Mouse (Mus musculus): ENCODE results near the gene Hpn. TPM values are rescaled to one million over a fixed set of nuclear protein-coding genes. Genes with fewer than 3 reads are reported as not detected.
A peak's percentile ranks its signal among the peaks of the same experiment; 100 is the strongest.

The Hpn gene
- polyA plus RNA-seq, 1 experiment, result 0.60 TPM

DNA sequence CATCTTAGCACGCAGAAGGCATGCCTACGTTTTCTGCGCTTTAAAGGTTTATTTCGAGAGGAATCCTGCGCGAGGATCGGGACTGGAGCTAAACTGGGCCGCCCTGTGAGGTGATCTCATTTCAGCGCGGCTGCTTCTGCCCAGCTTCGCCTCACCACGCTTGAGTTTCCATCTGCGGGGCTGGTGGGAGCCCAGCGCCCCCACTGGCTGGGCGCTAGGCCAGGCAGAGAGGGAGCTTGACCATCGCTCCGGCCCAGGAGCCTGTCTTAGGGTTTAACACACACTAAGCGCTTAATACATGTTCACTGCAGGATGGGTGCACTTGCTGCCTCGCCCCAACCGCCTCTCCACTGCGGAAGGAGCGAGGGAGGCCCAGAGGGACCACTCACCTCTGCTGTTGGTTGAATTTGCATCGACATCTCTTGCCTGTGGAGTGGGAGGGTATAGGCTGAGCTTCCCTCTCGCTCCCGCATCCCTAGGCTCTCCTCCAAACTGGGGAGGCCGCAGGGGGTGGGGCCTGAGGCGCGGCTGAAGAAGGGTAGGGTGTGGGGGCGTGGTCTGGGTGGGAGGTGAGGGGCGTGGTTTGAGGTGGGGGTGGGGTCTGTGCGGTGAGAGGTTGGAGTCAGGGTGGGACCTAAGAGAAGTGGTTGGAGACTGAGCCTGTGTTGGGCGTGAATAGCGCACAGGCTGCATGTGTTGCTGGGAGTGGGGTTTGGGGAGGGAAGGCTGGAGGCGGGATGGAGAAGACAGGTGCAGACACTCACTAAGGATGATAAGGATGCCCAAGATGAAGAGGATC is 62.3 kb downstream of the Hpn start:
- no peak overlapping the region for H3K4me3 ChIP-seq (ENCODE audit: insufficient read depth, low read length)
- no peak overlapping the region for H3K27ac ChIP-seq (ENCODE audit: insufficient read depth, low read length)
- TF ChIP-seq POLR2A (IDR thresholded peaks at IDR 0.05; ENCODE audit: low read depth, low read length) (no peak), CTCF (IDR thresholded peaks at IDR 0.05; ENCODE audit: borderline replicate concordance, insufficient read depth, low read length) (0 out of 2 replicates have a peak, but pooled peaks have one; percentile 7)
- no peaks in the 10 kb centered on the region for H3K4me1 ChIP-seq (ENCODE audit: control insufficient read depth, insufficient read depth, low read length)

- no peaks in the 10 kb centered on the region for H3K4me1 ChIP-seq (ENCODE audit: control insufficient read depth, insufficient read depth, low read length)
- H3K4me3 ChIP-seq (ENCODE audit: insufficient read depth, low read length), result no peak overlapping the region
- no peak for TF ChIP-seq CTCF (IDR thresholded peaks at IDR 0.05; ENCODE audit: borderline replicate concordance, insufficient read depth, low read length)
- TF ChIP-seq POLR2A (IDR thresholded peaks at IDR 0.05; ENCODE audit: low read depth, low read length), result no peak
- no peak overlapping the region for H3K27ac ChIP-seq (ENCODE audit: insufficient read depth, low read length)
Observed at GRCm38 (mm10) chr7:31052251-31052635, 62.8 kb downstream of the Hpn start.

GRCm38 (mm10) chr7:31051321-31052021 is 63.6 kb downstream of the Hpn start, which contains the start of gene Fxyd7:
Gene Fxyd7, minus strand, starts transcription at chr7:31051467.
- TF ChIP-seq CTCF (IDR thresholded peaks at IDR 0.05; ENCODE audit: borderline replicate concordance, insufficient read depth, low read length) (no peak), POLR2A (IDR thresholded peaks at IDR 0.05; ENCODE audit: low read depth, low read length) (no peak)
- H3K4me3 ChIP-seq (ENCODE audit: insufficient read depth, low read length), result no peak within 1 kb of the TSS
- H3K4me1 ChIP-seq (ENCODE audit: control insufficient read depth, insufficient read depth, low read length), result no peaks in the 10 kb centered on the region
- H3K27ac ChIP-seq (ENCODE audit: insufficient read depth, low read length), result no peak within 1 kb of the TSS

GRCm38 (mm10) chr7:31050921-31051320 is 64.2 kb downstream of the Hpn start:
- Histone ChIP-seq H3K27ac (ENCODE audit: insufficient read depth, low read length) (no peak overlapping the region), H3K4me3 (ENCODE audit: insufficient read depth, low read length) (no peak overlapping the region), H3K4me1 (ENCODE audit: control insufficient read depth, insufficient read depth, low read length) (no peaks in the 10 kb centered on the region)
- TF ChIP-seq CTCF (IDR thresholded peaks at IDR 0.05; ENCODE audit: borderline replicate concordance, insufficient read depth, low read length) (no peak), POLR2A (IDR thresholded peaks at IDR 0.05; ENCODE audit: low read depth, low read length) (no peak)

- Histone ChIP-seq H3K4me1 (ENCODE audit: control insufficient read depth, insufficient read depth, low read length) (no peaks in the 10 kb centered on the region), H3K27ac (ENCODE audit: insufficient read depth, low read length) (no peak overlapping the region), H3K4me3 (ENCODE audit: insufficient read depth, low read length) (no peak overlapping the region)
- TF ChIP-seq POLR2A (IDR thresholded peaks at IDR 0.05; ENCODE audit: low read depth, low read length) (no peak), CTCF (IDR thresholded peaks at IDR 0.05; ENCODE audit: borderline replicate concordance, insufficient read depth, low read length) (no peak)
Observed at GRCm38 (mm10) chr7:31050487-31050886, 64.6 kb downstream of the Hpn start.

DNA sequence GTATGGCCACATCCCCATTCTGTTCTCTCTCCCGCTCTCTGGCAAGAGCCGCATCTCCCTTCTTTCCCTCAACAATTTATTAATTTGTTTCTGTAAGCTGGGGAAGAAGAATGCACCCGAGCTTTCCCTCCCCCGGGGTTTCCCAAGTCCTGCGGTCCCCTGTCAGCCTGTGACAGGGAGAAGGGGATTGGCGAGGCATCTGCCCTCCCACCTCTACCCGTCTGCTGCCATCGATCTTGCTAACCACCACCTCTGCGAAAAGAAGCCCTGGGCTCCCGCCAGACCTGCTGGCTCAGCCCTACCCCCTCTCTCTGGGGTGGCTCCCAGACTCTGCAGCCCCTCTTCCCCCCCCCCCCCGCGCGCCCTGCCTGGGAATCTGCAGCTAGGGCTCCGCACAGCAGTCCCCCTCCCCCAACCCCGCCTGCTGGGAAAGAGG is 65.2 kb downstream of the Hpn start:
- H3K4me3 ChIP-seq (ENCODE audit: insufficient read depth, low read length), result no peak overlapping the region
- H3K4me1 ChIP-seq (ENCODE audit: control insufficient read depth, insufficient read depth, low read length), result no peaks in the 10 kb centered on the region
- H3K27ac ChIP-seq (ENCODE audit: insufficient read depth, low read length), result no peak overlapping the region
- TF ChIP-seq POLR2A (IDR thresholded peaks at IDR 0.05; ENCODE audit: low read depth, low read length) (no peak), CTCF (IDR thresholded peaks at IDR 0.05; ENCODE audit: borderline replicate concordance, insufficient read depth, low read length) (no peak)

DNA sequence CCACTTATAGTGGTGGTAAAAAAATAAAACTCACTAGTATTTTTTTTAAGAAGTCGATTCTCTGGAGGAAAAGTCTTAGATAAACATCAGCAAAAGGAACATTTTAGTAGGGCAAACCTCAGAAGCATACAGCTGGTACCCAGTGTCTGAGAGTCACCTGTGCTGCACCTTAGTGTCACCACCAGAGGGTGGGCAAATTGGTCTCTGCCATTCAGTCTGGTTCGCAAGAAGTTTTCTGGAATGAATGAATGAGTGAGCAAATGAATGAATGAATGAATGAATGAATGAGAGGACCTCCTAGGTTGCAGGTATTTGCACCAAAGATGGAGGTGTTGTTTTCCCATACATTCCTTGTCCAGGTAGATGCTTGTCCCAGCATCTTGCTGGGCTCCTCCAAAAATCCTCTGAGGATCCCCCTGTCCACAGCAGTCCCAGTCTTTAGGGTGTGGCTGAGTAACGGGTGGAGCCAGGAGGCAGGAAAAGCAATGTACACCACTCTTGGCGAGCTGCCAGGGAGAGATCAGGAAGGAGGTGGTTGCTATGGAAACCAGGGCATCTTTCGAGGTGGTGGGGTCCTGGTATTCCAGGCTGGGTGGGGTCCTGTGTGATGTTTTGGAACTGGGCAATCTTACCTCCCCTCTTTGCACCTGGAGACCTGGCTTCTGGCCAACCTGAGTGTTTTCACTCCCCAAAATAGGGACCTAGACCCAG is 65.8 kb downstream of the Hpn start:
- Histone ChIP-seq H3K27ac (ENCODE audit: insufficient read depth, low read length) (no peak overlapping the region), H3K4me3 (ENCODE audit: insufficient read depth, low read length) (no peak overlapping the region), H3K4me1 (ENCODE audit: control insufficient read depth, insufficient read depth, low read length) (no peaks in the 10 kb centered on the region)
- TF ChIP-seq CTCF (IDR thresholded peaks at IDR 0.05; ENCODE audit: borderline replicate concordance, insufficient read depth, low read length) (no peak), POLR2A (IDR thresholded peaks at IDR 0.05; ENCODE audit: low read depth, low read length) (no peak)

Other genes starting within 250 kb of the Hpn start
- gene Cd22, start 234.9 kb downstream of the Hpn start, polyA plus RNA-seq (2011; ENCODE audit: insufficient read length, low read depth, missing spikeins), result not detected in 2 replicates
- not detected in 2 replicates for gene Mag, start 200.4 kb downstream of the Hpn start, polyA plus RNA-seq (2011; ENCODE audit: insufficient read length, low read depth, missing spikeins)
- gene Hamp2, start 190.6 kb downstream of the Hpn start, polyA plus RNA-seq (2011; ENCODE audit: insufficient read length, low read depth, missing spikeins), result not detected in 2 replicates
- not detected in 2 replicates for gene Hamp, start 171.3 kb downstream of the Hpn start, polyA plus RNA-seq (2011; ENCODE audit: insufficient read length, low read depth, missing spikeins)
- 55.5 and 61.1 TPM in 2 replicates for gene Usf2, start 158.5 kb downstream of the Hpn start, polyA plus RNA-seq (2011; ENCODE audit: insufficient read length, low read depth, missing spikeins)
- not detected in 2 replicates for gene Lsr, start 141.8 kb downstream of the Hpn start, polyA plus RNA-seq (2011; ENCODE audit: insufficient read length, low read depth, missing spikeins)
- gene Fam187b, start 141.5 kb downstream of the Hpn start, polyA plus RNA-seq (2011; ENCODE audit: insufficient read length, low read depth, missing spikeins), result not detected in 2 replicates
- gene Fxyd5, start 72.8 kb downstream of the Hpn start, polyA plus RNA-seq (2011; ENCODE audit: insufficient read length, low read depth, missing spikeins), result 79.0 and 143 TPM in 2 replicates
- not detected in 2 replicates for gene Fxyd7, start 63.8 kb downstream of the Hpn start, polyA plus RNA-seq (2011; ENCODE audit: insufficient read length, low read depth, missing spikeins)
- 10.3 TPM in 1 of 2 replicates, not detected in the other for gene Fxyd1, start 58.1 kb downstream of the Hpn start, polyA plus RNA-seq (2011; ENCODE audit: insufficient read length, low read depth, missing spikeins)
- gene Lgi4, start 55.9 kb downstream of the Hpn start, polyA plus RNA-seq (2011; ENCODE audit: insufficient read length, low read depth, missing spikeins), result 0.92 and 1.1 TPM in 2 replicates
- not detected in 2 replicates for gene Fxyd3, start 38.6 kb downstream of the Hpn start, polyA plus RNA-seq (2011; ENCODE audit: insufficient read length, low read depth, missing spikeins)
- gene Scn1b, start 11.7 kb upstream of the Hpn start, polyA plus RNA-seq (2011; ENCODE audit: insufficient read length, low read depth, missing spikeins), result 40.8 and 57.9 TPM in 2 replicates
- 44.3 and 53.9 TPM in 2 replicates for gene Gramd1a, start 40.6 kb upstream of the Hpn start, polyA plus RNA-seq (2011; ENCODE audit: insufficient read length, low read depth, missing spikeins)
- not detected in 2 replicates for gene Scgb2b2, start 175.2 kb upstream of the Hpn start, polyA plus RNA-seq (2011; ENCODE audit: insufficient read length, low read depth, missing spikeins)
- not detected in 2 replicates for gene Scgb1b2, start 176.5 kb upstream of the Hpn start, polyA plus RNA-seq (2011; ENCODE audit: insufficient read length, low read depth, missing spikeins)
- gene Scgb2b3, start 246.8 kb upstream of the Hpn start, polyA plus RNA-seq (2011; ENCODE audit: insufficient read length, low read depth, missing spikeins), result not detected in 2 replicates